Mouse (Mus musculus): ENCODE measurements at regions not wholly inside any gene's neighbourhood (a gene's known extent, or its start where the extent isn't known, plus 50 kb on each side); places are given as distances from the start of the nearest gene placed in this dataset.

- Histone ChIP-seq H3K4me3 (ENCODE audit: low read depth, low read length) (no peak overlapping the region), H3K4me2 (no peak overlapping the region), H3K36me3 (ENCODE audit: control insufficient read depth, insufficient read depth, low read length) (no peaks in the 10 kb centered on the region), H3K27me3 (replicated peaks; ENCODE audit: control insufficient read depth, insufficient read depth, low read length) (no peaks in the 10 kb centered on the region), H3K9ac (ENCODE audit: low read depth, low read length) (no peak overlapping the region), H3K9me3 (ENCODE audit: control insufficient read depth, low read length) (no peaks in the 10 kb centered on the region), H3K4me1 (replicated peaks; ENCODE audit: control insufficient read depth, insufficient read depth, low read length) (no peaks in the 10 kb centered on the region), H3K27ac (ENCODE audit: low read depth, low read length) (no peak overlapping the region)
- WGBS: 82% methylated on average over 10 of the region's 10 CpGs
- ATAC-seq (replicated peaks; ENCODE audit: low FRiP score) (no peak), DNase-seq (ENCODE audit: low spot score) (no peak)
Observed at GRCm38 (mm10) chr14:67159996-67160395, 1151.0 kb upstream of the Gulo start.

- Histone ChIP-seq H3K9ac (ENCODE audit: low read depth, low read length) (no peak overlapping the region), H3K27ac (ENCODE audit: low read depth, low read length) (no peak overlapping the region)
- whole genome bisulfite sequencing: 51% methylated on average over 9 of the region's 9 CpGs
Observed at GRCm38 (mm10) chr14:67158867-67159266, 1149.9 kb upstream of the Gulo start.

GRCm38 (mm10) chr14:67156366-67156765, 1147.4 kb upstream of the Gulo start:
- no peaks in the 10 kb centered on the region for H3K27me3 ChIP-seq (replicated peaks; ENCODE audit: control insufficient read depth, insufficient read depth, low read length)
- H3K4me2 ChIP-seq: no peak overlapping the region
- H3K4me3 ChIP-seq (ENCODE audit: low read depth, low read length): no peak overlapping the region
- H3K36me3 ChIP-seq (ENCODE audit: control insufficient read depth, insufficient read depth, low read length): no peaks in the 10 kb centered on the region
- no peaks in the 10 kb centered on the region for H3K9me3 ChIP-seq (ENCODE audit: control insufficient read depth, low read length)
- no peak for ATAC-seq (replicated peaks; ENCODE audit: low FRiP score)
- 77% methylated on average over 8 of the region's 8 CpGs for WGBS
- no peak overlapping the region for H3K27ac ChIP-seq (ENCODE audit: low read depth, low read length)
- DNase-seq (ENCODE audit: low spot score): no peak
- H3K4me1 ChIP-seq (replicated peaks; ENCODE audit: control insufficient read depth, insufficient read depth, low read length): no peaks in the 10 kb centered on the region
- no peak overlapping the region for H3K9ac ChIP-seq (ENCODE audit: low read depth, low read length)

More at GRCm38 (mm10) chr14:67158867-67159266, 1149.9 kb upstream of the Gulo start:
- no peaks in the 10 kb centered on the region for H3K27me3 ChIP-seq (replicated peaks; ENCODE audit: control insufficient read depth, insufficient read depth, low read length)
- H3K4me2 ChIP-seq: no peak overlapping the region
- no peak overlapping the region for H3K4me3 ChIP-seq (ENCODE audit: low read depth, low read length)
- no peaks in the 10 kb centered on the region for H3K36me3 ChIP-seq (ENCODE audit: control insufficient read depth, insufficient read depth, low read length)
- DNase-seq (ENCODE audit: low spot score): no peak
- no peak for ATAC-seq (replicated peaks; ENCODE audit: low FRiP score)
- no peaks in the 10 kb centered on the region for H3K9me3 ChIP-seq (ENCODE audit: control insufficient read depth, low read length)
- H3K4me1 ChIP-seq (replicated peaks; ENCODE audit: control insufficient read depth, insufficient read depth, low read length): no peaks in the 10 kb centered on the region

GRCm38 (mm10) chr14:67153621-67154020, 1144.6 kb upstream of the Gulo start:
- no peaks in the 10 kb centered on the region for H3K4me1 ChIP-seq (replicated peaks; ENCODE audit: control insufficient read depth, insufficient read depth, low read length)
- H3K27me3 ChIP-seq (replicated peaks; ENCODE audit: control insufficient read depth, insufficient read depth, low read length): no peaks in the 10 kb centered on the region
- H3K27ac ChIP-seq (ENCODE audit: low read depth, low read length): no peak overlapping the region
- H3K4me2 ChIP-seq: no peak overlapping the region
- H3K36me3 ChIP-seq (ENCODE audit: control insufficient read depth, insufficient read depth, low read length): no peaks in the 10 kb centered on the region
- no peak for ATAC-seq (replicated peaks; ENCODE audit: low FRiP score)
- H3K9me3 ChIP-seq (ENCODE audit: control insufficient read depth, low read length): no peaks in the 10 kb centered on the region
- no peak overlapping the region for H3K9ac ChIP-seq (ENCODE audit: low read depth, low read length)
- no peak overlapping the region for H3K4me3 ChIP-seq (ENCODE audit: low read depth, low read length)
- DNase-seq (ENCODE audit: low spot score): no peak
- WGBS: 56% methylated on average over 3 of the region's 3 CpGs

- Histone ChIP-seq H3K36me3 (ENCODE audit: control insufficient read depth, insufficient read depth, low read length) (no peaks in the 10 kb centered on the region), H3K4me1 (replicated peaks; ENCODE audit: control insufficient read depth, insufficient read depth, low read length) (no peaks in the 10 kb centered on the region), H3K9me3 (ENCODE audit: control insufficient read depth, low read length) (no peaks in the 10 kb centered on the region), H3K27me3 (replicated peaks; ENCODE audit: control insufficient read depth, insufficient read depth, low read length) (no peaks in the 10 kb centered on the region), H3K4me3 (ENCODE audit: low read depth, low read length) (no peak overlapping the region), H3K27ac (ENCODE audit: low read depth, low read length) (no peak overlapping the region), H3K4me2 (no peak overlapping the region), H3K9ac (ENCODE audit: low read depth, low read length) (no peak overlapping the region)
- DNase-seq (ENCODE audit: low spot score) (no peak), ATAC-seq (replicated peaks; ENCODE audit: low FRiP score) (no peak)
- WGBS: 42% methylated on average over 7 of the region's 7 CpGs
Observed at GRCm38 (mm10) chr14:67149961-67150471, 1141.0 kb upstream of the Gulo start.

GRCm38 (mm10) chr14:67149091-67149490, 1140.1 kb upstream of the Gulo start:
- no peaks in the 10 kb centered on the region for H3K27me3 ChIP-seq (replicated peaks; ENCODE audit: control insufficient read depth, insufficient read depth, low read length)
- H3K4me1 ChIP-seq (replicated peaks; ENCODE audit: control insufficient read depth, insufficient read depth, low read length): no peaks in the 10 kb centered on the region
- DNase-seq (ENCODE audit: low spot score) (no peak), ATAC-seq (replicated peaks; ENCODE audit: low FRiP score) (no peak)
- no peak overlapping the region for H3K9ac ChIP-seq (ENCODE audit: low read depth, low read length)
- H3K27ac ChIP-seq (ENCODE audit: low read depth, low read length): no peak overlapping the region
- 90% methylated on average over 8 of the region's 8 CpGs for WGBS
- H3K36me3 ChIP-seq (ENCODE audit: control insufficient read depth, insufficient read depth, low read length): no peaks in the 10 kb centered on the region
- H3K4me3 ChIP-seq (ENCODE audit: low read depth, low read length): no peak overlapping the region
- H3K9me3 ChIP-seq (ENCODE audit: control insufficient read depth, low read length): no peaks in the 10 kb centered on the region
- no peak overlapping the region for H3K4me2 ChIP-seq

- 86% methylated on average over 12 of the region's 12 CpGs for WGBS
- Histone ChIP-seq H3K27ac (ENCODE audit: low read depth, low read length) (no peak overlapping the region), H3K4me1 (replicated peaks; ENCODE audit: control insufficient read depth, insufficient read depth, low read length) (no peaks in the 10 kb centered on the region), H3K36me3 (ENCODE audit: control insufficient read depth, insufficient read depth, low read length) (no peaks in the 10 kb centered on the region), H3K9me3 (ENCODE audit: control insufficient read depth, low read length) (no peaks in the 10 kb centered on the region), H3K9ac (ENCODE audit: low read depth, low read length) (no peak overlapping the region), H3K4me2 (no peak overlapping the region), H3K4me3 (ENCODE audit: low read depth, low read length) (no peak overlapping the region), H3K27me3 (replicated peaks; ENCODE audit: control insufficient read depth, insufficient read depth, low read length) (no peaks in the 10 kb centered on the region)
- no peak for ATAC-seq (replicated peaks; ENCODE audit: low FRiP score)
- DNase-seq (ENCODE audit: low spot score): no peak
Observed at GRCm38 (mm10) chr14:67146602-67147001, 1137.6 kb upstream of the Gulo start.

- Histone ChIP-seq H3K27ac (ENCODE audit: low read depth, low read length) (no peak overlapping the region), H3K27me3 (replicated peaks; ENCODE audit: control insufficient read depth, insufficient read depth, low read length) (no peaks in the 10 kb centered on the region), H3K36me3 (ENCODE audit: control insufficient read depth, insufficient read depth, low read length) (no peaks in the 10 kb centered on the region), H3K4me1 (replicated peaks; ENCODE audit: control insufficient read depth, insufficient read depth, low read length) (no peaks in the 10 kb centered on the region), H3K4me2 (no peak overlapping the region), H3K9me3 (ENCODE audit: control insufficient read depth, low read length) (no peaks in the 10 kb centered on the region), H3K4me3 (ENCODE audit: low read depth, low read length) (no peak overlapping the region), H3K9ac (ENCODE audit: low read depth, low read length) (no peak overlapping the region)
- DNase-seq (ENCODE audit: low spot score) (no peak), ATAC-seq (replicated peaks; ENCODE audit: low FRiP score) (no peak)
- WGBS: 83% methylated on average over 6 of the region's 6 CpGs
Observed at GRCm38 (mm10) chr14:67145046-67145445, 1136.0 kb upstream of the Gulo start.

- Histone ChIP-seq H3K27ac (ENCODE audit: low read depth, low read length) (no peak overlapping the region), H3K27me3 (replicated peaks; ENCODE audit: control insufficient read depth, insufficient read depth, low read length) (no peaks in the 10 kb centered on the region), H3K9me3 (ENCODE audit: control insufficient read depth, low read length) (no peaks in the 10 kb centered on the region), H3K4me3 (ENCODE audit: low read depth, low read length) (no peak overlapping the region), H3K4me1 (replicated peaks; ENCODE audit: control insufficient read depth, insufficient read depth, low read length) (no peaks in the 10 kb centered on the region), H3K36me3 (ENCODE audit: control insufficient read depth, insufficient read depth, low read length) (no peaks in the 10 kb centered on the region), H3K4me2 (no peak overlapping the region), H3K9ac (ENCODE audit: low read depth, low read length) (no peak overlapping the region)
- DNase-seq (ENCODE audit: low spot score) (no peak), ATAC-seq (replicated peaks; ENCODE audit: low FRiP score) (no peak)
- 77% methylated on average over 4 of the region's 4 CpGs for WGBS
Observed at GRCm38 (mm10) chr14:67144461-67144985, 1135.5 kb upstream of the Gulo start.
